Mouse (Mus musculus): ENCODE results near the gene Ubr2.

DNA sequence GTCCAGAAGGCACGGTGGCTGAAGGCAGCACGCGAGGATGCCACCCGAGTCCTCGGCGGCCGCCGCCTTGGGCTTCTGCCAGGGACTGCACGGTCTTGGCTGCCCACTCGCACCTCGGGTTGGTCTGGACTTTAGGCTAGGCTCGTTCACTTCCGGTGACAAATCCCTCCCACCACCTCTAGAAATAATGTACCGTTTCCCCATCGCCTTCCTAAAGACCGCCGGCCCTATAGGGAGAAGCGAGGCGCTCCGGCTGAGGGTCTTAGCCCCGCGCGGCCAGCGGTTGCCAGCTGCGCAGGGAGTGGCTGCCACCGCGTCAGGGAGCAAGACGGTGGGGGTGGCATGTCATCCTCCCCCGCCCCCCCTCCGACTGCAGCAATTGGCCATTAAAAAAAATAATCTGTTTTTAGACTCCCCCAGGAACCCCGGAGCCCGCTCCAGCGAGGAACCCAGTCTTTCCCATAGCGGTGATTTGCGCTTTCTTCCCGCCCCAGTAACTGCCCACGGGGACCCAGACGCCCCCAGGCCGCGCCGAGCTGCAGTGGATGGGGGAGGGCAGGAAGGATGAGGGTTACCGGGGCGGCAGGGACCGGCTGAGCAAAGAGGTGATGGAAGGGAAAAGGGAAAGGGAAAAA, 120.8 kb downstream of the Ubr2 start:
- no peak for TF ChIP-seq CTCF (IDR thresholded peaks at IDR 0.05; ENCODE audit: borderline replicate concordance, insufficient read depth, low read length)
- peak; percentile 75 for TF ChIP-seq POLR2A (IDR thresholded peaks at IDR 0.05; ENCODE audit: low read depth, low read length)

Data from embryonic fibroblast, embryonic 13.5 days (primary cell).